Mouse (Mus musculus): ENCODE measurements around the gene Rab22a. TPM values are rescaled to one million over a fixed set of nuclear protein-coding genes. Genes with fewer than 3 reads are reported as not detected.
"Not testable (repeated sequence)": the region's sequence is repeated elsewhere in the genome, so short reads cannot be mapped to it uniquely, and the experiment has no call there.

Gene Rab22a
- polyA plus RNA-seq, 1 experiment from 2014 or later: 33.0 TPM

DNA sequence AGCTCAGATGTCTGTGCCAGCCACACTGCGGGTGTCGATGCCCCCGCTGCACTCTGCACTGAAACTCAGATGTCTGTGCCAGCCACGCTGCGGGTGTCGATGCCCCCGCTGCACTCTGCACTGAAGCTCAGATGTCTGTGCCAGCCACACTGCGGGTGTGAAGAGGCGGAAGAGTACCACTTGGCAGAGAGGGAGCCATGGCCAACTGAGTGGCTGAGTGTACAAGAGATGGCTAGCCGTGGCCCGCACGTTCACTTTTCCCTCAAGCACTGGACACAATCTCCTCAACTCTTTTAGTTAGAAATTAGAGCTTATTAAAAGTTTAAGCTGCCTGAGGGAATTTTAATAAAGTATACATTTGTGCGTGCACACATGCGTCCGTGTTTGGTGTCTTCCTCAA lies 25.5 kb upstream of the Rab22a start:
- not testable (repeated sequence) for H3K27ac ChIP-seq (ENCODE audit: low read depth); H3K4me1 ChIP-seq (replicated peaks; ENCODE audit: control insufficient read depth, insufficient read depth, low read length); H3K36me3 ChIP-seq (ENCODE audit: control insufficient read depth, insufficient read depth, low read length); H3K9ac ChIP-seq (ENCODE audit: low read length); H3K4me2 ChIP-seq (ENCODE audit: low read length); H3K27me3 ChIP-seq (replicated peaks; ENCODE audit: control insufficient read depth, insufficient read depth, low read length); H3K9me3 ChIP-seq (ENCODE audit: control insufficient read depth, low read length); ATAC-seq (replicated peaks; ENCODE audit: low FRiP score, low TSS enrichment, low read depth); DNase-seq (ENCODE audit: low spot score); H3K4me3 ChIP-seq (ENCODE audit: low read depth, low read length)
- WGBS: 96% methylated on average over 15 of the region's 15 CpGs

DNA sequence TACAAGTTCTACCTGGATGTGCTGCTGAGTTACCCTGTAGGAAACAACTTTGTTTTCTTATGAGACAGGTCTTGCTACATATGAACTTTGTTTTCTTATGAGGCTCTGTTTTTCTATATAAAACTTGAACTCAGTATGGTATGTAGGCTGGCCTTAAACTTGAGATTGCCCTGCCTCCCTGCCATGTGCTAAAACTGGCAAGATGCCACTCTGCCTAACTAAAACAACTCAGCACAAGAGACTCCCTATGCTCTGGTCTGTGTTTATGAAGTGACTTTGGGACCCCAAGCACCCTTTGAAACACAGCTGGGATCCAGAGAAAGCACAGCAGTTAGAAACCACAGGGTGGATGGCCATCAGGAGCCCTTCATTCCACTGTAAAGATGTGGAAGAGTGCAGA lies 18.2 kb upstream of the Rab22a start:
- Histone ChIP-seq H3K4me1 (replicated peaks; ENCODE audit: control insufficient read depth, insufficient read depth, low read length) (peaks cover 4% of the 10 kb centered on the region), H3K9ac (ENCODE audit: low read length) (no peak overlapping the region), H3K4me3 (ENCODE audit: low read depth, low read length) (no peak overlapping the region), H3K27me3 (replicated peaks; ENCODE audit: control insufficient read depth, insufficient read depth, low read length) (no peaks in the 10 kb centered on the region), H3K27ac (ENCODE audit: low read depth) (no peak overlapping the region; the same call in 1 of the 2 replicates), H3K36me3 (ENCODE audit: control insufficient read depth, insufficient read depth, low read length) (no peaks in the 10 kb centered on the region), H3K9me3 (ENCODE audit: control insufficient read depth, low read length) (no peaks in the 10 kb centered on the region), H3K4me2 (ENCODE audit: low read length) (no peak overlapping the region)
- ATAC-seq (replicated peaks; ENCODE audit: low FRiP score, low TSS enrichment, low read depth) (no peak), DNase-seq (ENCODE audit: low spot score) (no peak)

DNA sequence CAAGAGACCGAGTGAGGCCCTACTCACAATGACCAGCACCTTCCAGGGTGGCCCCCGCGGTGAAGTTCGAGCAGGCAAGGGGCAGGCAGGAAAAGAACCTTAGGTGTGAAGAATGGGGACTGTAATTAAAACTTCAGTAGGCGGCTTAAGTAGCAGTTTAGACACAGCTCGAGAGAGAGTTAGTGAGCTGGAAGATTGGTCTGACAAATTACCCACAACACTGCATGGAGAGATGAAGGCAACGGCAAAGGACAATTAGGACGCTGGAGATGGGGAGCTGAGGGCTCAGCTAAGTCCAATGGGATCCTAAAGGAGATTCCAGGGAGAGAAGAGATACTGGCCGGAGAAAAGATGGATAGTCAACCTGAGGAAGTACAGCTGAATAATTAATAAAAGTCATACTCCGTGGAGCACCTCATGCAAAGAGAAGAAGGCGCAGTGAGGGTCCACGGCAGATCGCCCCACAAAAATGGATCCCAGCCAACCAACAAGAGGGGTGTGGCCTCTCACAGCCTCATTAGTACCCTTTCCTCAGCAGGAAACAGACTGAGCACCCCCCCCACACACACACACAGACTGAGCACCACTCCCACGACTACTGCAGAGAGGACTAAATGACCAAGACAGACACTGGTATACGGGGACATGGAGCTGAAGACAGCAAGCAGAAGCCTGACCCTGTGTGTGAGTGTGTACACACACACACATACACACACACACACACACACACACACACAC lies 17.1 kb upstream of the Rab22a start:
- no peak for ATAC-seq (replicated peaks; ENCODE audit: low FRiP score, low TSS enrichment, low read depth)
- Histone ChIP-seq H3K9me3 (ENCODE audit: control insufficient read depth, low read length) (no peaks in the 10 kb centered on the region), H3K36me3 (ENCODE audit: control insufficient read depth, insufficient read depth, low read length) (no peaks in the 10 kb centered on the region), H3K27ac (ENCODE audit: low read depth) (no peak overlapping the region), H3K4me3 (ENCODE audit: low read depth, low read length) (no peak overlapping the region), H3K9ac (ENCODE audit: low read length) (no peak overlapping the region), H3K4me2 (ENCODE audit: low read length) (no peak overlapping the region), H3K27me3 (replicated peaks; ENCODE audit: control insufficient read depth, insufficient read depth, low read length) (no peaks in the 10 kb centered on the region), H3K4me1 (replicated peaks; ENCODE audit: control insufficient read depth, insufficient read depth, low read length) (peaks cover 4% of the 10 kb centered on the region)
- DNase-seq (ENCODE audit: low spot score): no peak
- WGBS: 69% methylated on average over 15 of the region's 15 CpGs

DNA sequence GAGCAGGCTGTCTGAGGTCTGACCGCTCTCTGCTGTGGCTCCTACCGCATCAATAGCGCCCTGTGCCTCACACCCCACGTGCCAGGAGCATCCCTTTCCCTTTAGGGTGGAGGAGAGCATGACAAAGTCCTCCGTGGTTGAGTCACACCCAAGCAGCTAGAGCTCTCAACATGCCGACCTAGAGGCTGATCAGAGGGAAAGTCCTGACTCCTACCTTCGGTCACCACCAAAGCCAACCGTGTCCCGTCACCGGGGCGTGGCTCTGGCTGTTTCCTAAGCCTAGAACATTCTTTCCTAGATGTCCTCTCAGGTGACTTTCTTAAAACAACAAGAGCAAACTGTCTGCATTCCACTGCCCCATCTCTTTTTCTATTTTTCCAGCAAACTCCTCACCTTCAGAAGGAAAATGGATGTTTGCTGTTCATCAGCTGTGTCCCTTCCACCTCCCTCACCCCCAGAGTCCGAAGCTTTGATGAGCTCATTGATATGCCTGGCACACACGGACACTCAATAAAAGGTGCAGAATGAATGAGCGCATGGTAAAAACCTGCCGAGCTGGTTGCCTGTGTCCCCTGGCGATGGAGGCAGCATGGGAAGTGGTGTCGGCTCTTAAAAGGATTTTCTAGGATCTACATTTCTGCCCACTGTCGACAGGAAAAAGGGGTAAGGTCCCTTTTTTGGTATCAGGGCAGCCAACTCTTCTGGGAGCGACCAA lies 12.2 kb upstream of the Rab22a start:
- Histone ChIP-seq H3K27me3 (replicated peaks; ENCODE audit: control insufficient read depth, insufficient read depth, low read length) (no peaks in the 10 kb centered on the region), H3K4me1 (replicated peaks; ENCODE audit: control insufficient read depth, insufficient read depth, low read length) (no peaks in the 10 kb centered on the region), H3K36me3 (ENCODE audit: control insufficient read depth, insufficient read depth, low read length) (no peaks in the 10 kb centered on the region), H3K27ac (ENCODE audit: low read depth) (no peak overlapping the region), H3K9ac (ENCODE audit: low read length) (no peak overlapping the region), H3K9me3 (ENCODE audit: control insufficient read depth, low read length) (no peaks in the 10 kb centered on the region), H3K4me3 (ENCODE audit: low read depth, low read length) (no peak overlapping the region), H3K4me2 (ENCODE audit: low read length) (no peak overlapping the region)
- ATAC-seq (replicated peaks; ENCODE audit: low FRiP score, low TSS enrichment, low read depth) (peak; percentile 40; the same call in 1 of the 2 replicates), DNase-seq (ENCODE audit: low spot score) (no peak)
- 78% methylated on average over 19 of the region's 19 CpGs for WGBS

DNA sequence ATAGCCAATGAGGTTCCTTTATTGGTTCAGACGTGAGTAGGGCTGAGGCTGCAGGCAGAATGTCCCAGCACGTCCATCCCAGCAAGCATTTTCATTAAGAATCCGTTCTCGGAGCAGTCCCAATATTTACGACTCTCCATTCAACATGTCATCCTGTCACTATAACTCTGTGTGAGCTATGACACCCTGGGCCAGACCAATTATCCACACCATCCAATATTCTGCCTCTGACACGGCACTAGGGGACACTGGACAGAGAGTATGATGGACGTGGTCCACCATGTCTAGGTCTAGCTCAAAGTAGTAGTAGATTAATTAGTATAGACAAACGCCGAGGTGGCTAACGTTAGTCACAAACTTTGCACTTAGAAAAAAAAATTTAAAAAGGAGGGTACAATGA lies 9.8 kb upstream of the Rab22a start:
- no peaks in the 10 kb centered on the region for H3K9me3 ChIP-seq (ENCODE audit: control insufficient read depth, low read length)
- no peaks in the 10 kb centered on the region for H3K36me3 ChIP-seq (ENCODE audit: control insufficient read depth, insufficient read depth, low read length)
- no peak overlapping the region for H3K4me2 ChIP-seq (ENCODE audit: low read length)
- ATAC-seq (replicated peaks; ENCODE audit: low FRiP score, low TSS enrichment, low read depth) (no peak), DNase-seq (ENCODE audit: low spot score) (no peak)
- WGBS: 67% methylated on average over 10 of the region's 10 CpGs
- H3K4me1 ChIP-seq (replicated peaks; ENCODE audit: control insufficient read depth, insufficient read depth, low read length): no peaks in the 10 kb centered on the region
- no peak overlapping the region for H3K27ac ChIP-seq (ENCODE audit: low read depth)
- no peak overlapping the region for H3K9ac ChIP-seq (ENCODE audit: low read length)
- H3K27me3 ChIP-seq (replicated peaks; ENCODE audit: control insufficient read depth, insufficient read depth, low read length): no peaks in the 10 kb centered on the region
- H3K4me3 ChIP-seq (ENCODE audit: low read depth, low read length): no peak overlapping the region

DNA sequence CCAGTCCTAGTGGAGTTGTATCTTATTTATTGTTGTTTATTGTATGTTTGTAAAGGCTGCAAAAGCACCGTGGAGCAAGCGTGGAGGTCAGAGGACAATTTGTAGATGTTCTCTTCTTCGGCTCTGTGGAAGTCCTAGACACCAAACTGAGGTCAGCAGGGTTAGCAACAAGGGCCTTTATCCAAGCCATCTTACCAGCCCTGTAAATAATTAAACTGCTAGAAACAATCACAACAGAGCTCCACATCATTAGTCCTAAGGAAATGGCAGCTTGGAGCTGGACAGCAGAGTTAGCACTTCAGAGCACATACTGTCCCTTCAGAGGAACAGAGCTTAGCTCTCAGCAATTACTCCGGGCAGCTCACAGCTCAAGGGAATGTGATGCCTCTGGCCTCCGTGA lies 6.0 kb upstream of the Rab22a start:
- no peak overlapping the region for H3K4me3 ChIP-seq (ENCODE audit: low read depth, low read length)
- H3K4me2 ChIP-seq (ENCODE audit: low read length): no peak overlapping the region
- DNase-seq (ENCODE audit: low spot score): no peak
- no peak overlapping the region for H3K9ac ChIP-seq (ENCODE audit: low read length)
- H3K27ac ChIP-seq (ENCODE audit: low read depth): no peak overlapping the region
- H3K9me3 ChIP-seq (ENCODE audit: control insufficient read depth, low read length): no peaks in the 10 kb centered on the region
- no peaks in the 10 kb centered on the region for H3K27me3 ChIP-seq (replicated peaks; ENCODE audit: control insufficient read depth, insufficient read depth, low read length)
- peaks cover 12% of the 10 kb centered on the region; the same call in 1 of the 2 replicates for H3K4me1 ChIP-seq (replicated peaks; ENCODE audit: control insufficient read depth, insufficient read depth, low read length)
- no peak for ATAC-seq (replicated peaks; ENCODE audit: low FRiP score, low TSS enrichment, low read depth)
- WGBS: 78% methylated on average over 5 of the region's 5 CpGs
- H3K36me3 ChIP-seq (ENCODE audit: control insufficient read depth, insufficient read depth, low read length): no peaks in the 10 kb centered on the region

DNA sequence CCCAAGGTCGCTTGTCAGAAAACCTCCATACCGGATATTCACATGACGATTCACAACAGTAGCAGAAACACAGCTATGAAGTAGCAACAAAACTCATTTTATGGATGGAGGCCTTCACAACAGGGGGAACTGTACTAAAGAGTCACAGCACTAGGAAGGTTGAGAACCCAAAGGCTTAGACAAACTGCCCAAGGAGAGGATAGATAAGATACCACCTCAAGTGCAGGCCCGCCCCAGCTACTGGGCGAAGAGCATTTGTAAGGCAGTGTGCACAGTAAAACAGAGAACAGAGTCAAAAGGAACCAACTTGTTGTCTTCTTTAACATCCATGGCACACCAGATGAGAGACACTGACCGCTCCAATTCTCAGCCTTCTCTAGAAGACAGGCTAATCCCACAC lies 1.8 kb upstream of the Rab22a start:
- H3K4me2 ChIP-seq (ENCODE audit: low read length): peak overlapping the region; percentile 55; the same call in 1 of the 2 replicates
- no peak overlapping the region for H3K4me3 ChIP-seq (ENCODE audit: low read depth, low read length)
- 87% methylated on average over 6 of the region's 6 CpGs for whole genome bisulfite sequencing
- ATAC-seq (replicated peaks; ENCODE audit: low FRiP score, low TSS enrichment, low read depth): no peak
- H3K27ac ChIP-seq (ENCODE audit: low read depth): no peak overlapping the region
- no peaks in the 10 kb centered on the region for H3K9me3 ChIP-seq (ENCODE audit: control insufficient read depth, low read length)
- no peak overlapping the region for H3K9ac ChIP-seq (ENCODE audit: low read length)
- H3K4me1 ChIP-seq (replicated peaks; ENCODE audit: control insufficient read depth, insufficient read depth, low read length): peaks cover 24% of the 10 kb centered on the region
- no peak for DNase-seq (ENCODE audit: low spot score)
- H3K36me3 ChIP-seq (ENCODE audit: control insufficient read depth, insufficient read depth, low read length): peaks cover 9% of the 10 kb centered on the region; the same call in 1 of the 2 replicates
- H3K27me3 ChIP-seq (replicated peaks; ENCODE audit: control insufficient read depth, insufficient read depth, low read length): no peaks in the 10 kb centered on the region

DNA sequence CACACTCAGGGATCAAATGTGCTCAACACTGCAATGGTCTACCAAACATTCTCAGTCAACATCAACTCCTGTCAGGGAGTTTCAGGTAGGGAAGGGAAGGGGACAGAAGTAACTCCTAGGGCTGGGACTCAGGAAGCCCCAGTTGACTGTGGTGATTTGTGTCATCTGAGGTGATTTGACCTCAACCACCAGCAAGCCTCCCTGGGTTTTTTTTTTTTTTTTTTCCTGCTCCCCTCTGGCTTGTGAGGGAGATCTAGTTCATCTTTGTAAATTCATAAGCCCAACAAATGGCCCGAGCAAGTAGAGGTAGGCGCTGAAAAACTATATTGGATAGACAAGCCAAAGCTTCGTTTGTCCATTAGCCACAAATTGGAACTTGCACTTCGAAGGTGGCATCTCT lies 1.0 kb upstream of the Rab22a start:
- H3K4me3 ChIP-seq (ENCODE audit: low read depth, low read length): peak overlapping the region; percentile 88; the same call in 1 of the 2 replicates
- peak overlapping the region; percentile 55 for H3K4me2 ChIP-seq (ENCODE audit: low read length)
- H3K9ac ChIP-seq (ENCODE audit: low read length): peak overlapping the region; percentile 47; the same call in 1 of the 2 replicates
- ATAC-seq (replicated peaks; ENCODE audit: low FRiP score, low TSS enrichment, low read depth) (no peak), DNase-seq (ENCODE audit: low spot score) (no peak)
- no peak overlapping the region for H3K27ac ChIP-seq (ENCODE audit: low read depth)
- H3K27me3 ChIP-seq (replicated peaks; ENCODE audit: control insufficient read depth, insufficient read depth, low read length): no peaks in the 10 kb centered on the region
- 86% methylated on average over 4 of the region's 4 CpGs for WGBS
- H3K36me3 ChIP-seq (ENCODE audit: control insufficient read depth, insufficient read depth, low read length): peaks cover 16% of the 10 kb centered on the region; the same call in 1 of the 2 replicates
- no peaks in the 10 kb centered on the region for H3K9me3 ChIP-seq (ENCODE audit: control insufficient read depth, low read length)
- peaks cover 24% of the 10 kb centered on the region for H3K4me1 ChIP-seq (replicated peaks; ENCODE audit: control insufficient read depth, insufficient read depth, low read length)
